Comparison of ENCODE assay signal across 12 mouse cellular contexts in genomic region chr10:119906869-119907268, GRCm38 (mm10).
"Had no signal": no experiment of that assay in that cellular context is flagged by ENCODE, and none has a peak within 500 bp of the region (broad histone marks: within the 10 kb centered on the region; RNA-seq: fewer than 3 reads in every experiment).

No protein-coding gene starts in this region.

- H3K27ac ChIP-seq: kidney, postnatal 0 days; limb, embryonic 13.5 days; liver, embryonic 14.5 days; midbrain, embryonic 13.5 days; neural tube, embryonic 15.5 days had no signal

- H3K9ac ChIP-seq: limb, embryonic 13.5 days; liver, embryonic 14.5 days; midbrain, embryonic 13.5 days; neural tube, embryonic 15.5 days had no signal

- H3K4me3 ChIP-seq: limb, embryonic 13.5 days; midbrain, embryonic 13.5 days; myocyte; neural tube, embryonic 15.5 days had no signal

- H3K36me3 ChIP-seq: limb, embryonic 13.5 days; midbrain, embryonic 13.5 days; neural tube, embryonic 15.5 days had no signal

- ATAC-seq: midbrain, embryonic 13.5 days had no signal

- H3K4me2 ChIP-seq: limb, embryonic 13.5 days; midbrain, embryonic 13.5 days; neural tube, embryonic 15.5 days had no signal

- H3K27me3 ChIP-seq: limb, embryonic 13.5 days; midbrain, embryonic 13.5 days; neural tube, embryonic 15.5 days had no signal

- DNase-seq: kidney, postnatal 36 days; left cerebral cortex, postnatal 4 days; lung, adult 18-20 months; right cerebral cortex, adult 18-20 months; right cerebral cortex, postnatal 25 days; thymus, postnatal 36 days had no signal

- H3K4me1 ChIP-seq: limb, embryonic 13.5 days had no signal

- H3K9me3 ChIP-seq: limb, embryonic 13.5 days; midbrain, embryonic 13.5 days; neural tube, embryonic 15.5 days had no signal
